Mouse (Mus musculus): ENCODE data around the gene 1700012B07Rik.

The 1700012B07Rik gene

DNA sequence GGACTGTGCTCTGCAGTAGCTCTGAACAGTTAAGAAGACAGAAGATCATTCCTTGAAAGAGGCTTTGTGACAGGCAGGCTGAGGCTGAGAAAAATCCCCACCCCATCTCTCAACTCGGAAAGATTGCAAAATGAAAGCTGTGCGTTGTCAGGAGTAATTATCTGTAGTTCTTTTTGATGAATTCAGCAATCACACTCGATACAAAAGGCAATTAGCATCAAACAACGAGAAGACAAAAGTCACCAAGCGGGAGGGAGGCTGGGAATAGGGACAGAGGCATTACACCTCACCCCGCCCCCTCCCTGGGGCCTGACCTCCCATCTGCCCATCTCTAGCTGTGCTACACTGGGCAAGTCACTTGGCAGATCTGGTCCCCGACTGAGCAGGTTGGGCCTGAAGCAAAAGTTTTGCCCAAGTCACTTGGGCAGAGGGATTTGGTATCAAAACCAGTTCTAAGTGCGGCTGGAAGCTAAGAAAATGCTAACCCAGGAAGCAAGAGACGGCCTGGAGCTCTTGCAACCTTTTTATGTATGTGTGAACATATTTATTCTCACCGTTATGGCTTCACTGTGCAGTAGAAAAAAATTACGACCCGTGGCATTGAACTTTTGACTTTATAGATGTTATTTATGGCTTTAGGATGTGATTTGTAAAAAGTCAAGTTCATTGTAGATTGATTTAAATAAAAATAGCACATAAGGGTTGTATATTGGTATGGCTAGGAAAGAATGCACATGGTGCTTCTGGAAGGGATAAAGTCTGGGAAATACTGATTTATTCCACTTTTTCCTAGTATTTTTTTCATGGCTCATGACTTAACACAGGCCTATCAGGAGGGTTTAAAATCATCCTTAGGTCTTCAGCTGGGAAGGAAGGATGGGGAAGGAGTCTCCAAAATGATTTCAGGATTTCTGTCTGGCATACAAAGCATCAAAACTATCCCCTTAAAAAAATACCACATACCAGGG is 75.9 kb downstream of the 1700012B07Rik start:
- DNase-seq (ENCODE audit: low read depth), result no peak

DNA sequence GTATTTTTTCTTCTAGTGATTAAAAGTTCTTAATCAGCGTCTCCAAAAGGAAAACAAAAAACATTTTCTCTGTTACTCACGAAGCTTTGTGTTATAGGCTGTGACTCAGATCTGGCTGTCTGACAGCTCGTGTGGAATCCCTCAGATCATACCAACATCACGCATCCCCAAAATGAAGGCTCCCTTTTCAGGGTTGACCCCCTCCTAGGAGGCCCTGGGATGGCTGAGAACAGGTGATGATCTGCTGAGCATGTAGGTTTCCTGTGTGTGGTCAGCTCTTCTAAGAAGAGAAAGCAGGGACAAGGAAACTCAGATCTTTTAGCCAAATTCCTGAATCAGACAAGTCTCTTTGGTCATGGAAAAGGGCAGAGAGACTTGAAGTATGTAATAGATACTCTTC is 82.6 kb downstream of the 1700012B07Rik start:
- DNase-seq (ENCODE audit: low read depth), result no peak

DNA sequence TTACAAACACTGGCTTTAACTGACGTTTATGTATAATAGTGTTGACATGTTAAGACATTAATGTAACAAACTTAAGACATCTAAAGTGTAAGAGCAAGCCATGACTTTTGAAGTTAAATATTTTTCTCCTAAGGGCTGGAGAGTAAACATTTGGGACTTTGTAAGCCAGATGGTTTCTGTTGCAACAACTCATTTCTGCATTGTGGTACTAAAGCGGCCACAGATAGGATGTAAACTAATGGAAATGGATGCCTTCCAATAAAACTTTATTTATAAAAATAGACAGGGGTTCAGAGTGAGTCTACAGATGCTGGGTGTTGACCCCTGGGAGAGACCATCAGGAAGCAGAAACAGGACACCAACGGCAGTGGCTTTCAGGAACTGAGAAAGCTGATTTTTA is 89.9 kb downstream of the 1700012B07Rik start:
- no peak for DNase-seq (ENCODE audit: low read depth)
